In genomic region chrX:12088301-12089026, GRCm38 (mm10) we compare ENCODE assay signal across 8 mouse cellular contexts.
A peak's percentile ranks its signal among the peaks of the same experiment; 100 is the strongest.
DNase-seq lines count a peak whose midpoint lies in the region; ATAC-seq and TF ChIP-seq lines count a peak whose summit lies in the region.

No protein-coding gene starts in this region.

- peak overlapping the region; percentile 85 for H3K4me2 ChIP-seq in midbrain, postnatal 0 days (ENCODE audit: low read depth, low read length, poor library complexity, severe bottlenecking)

- no peak for DNase-seq in frontal cortex, postnatal 36 days (ENCODE audit: low spot score in 2 of 2)
- DNase-seq in embryo, embryonic 9.5 days (ENCODE audit: extremely low spot score): peak; percentile 69
- peak; percentile 85 to 89 for DNase-seq in heart, adult 2 months
- DNase-seq in kidney, adult 11 months: peak; percentile 87
- peak; percentile 67 for DNase-seq in liver, adult 2 months (ENCODE audit: extremely low read depth, low read depth, low spot score)
- DNase-seq in midbrain, postnatal 0 days (ENCODE audit: low spot score): peak; percentile 61
- peak; percentile 81 for DNase-seq in splenic B cell, adult 2 months (ENCODE audit: low read depth, low spot score)

- no peaks in the 10 kb centered on the region for H3K79me2 ChIP-seq in heart, adult 2 months (replicated peaks; ENCODE audit: control insufficient read depth, insufficient read depth, low read length)
- no peaks in the 10 kb centered on the region for H3K79me2 ChIP-seq in liver, adult 2 months (ENCODE audit: control insufficient read depth, insufficient read depth, low read length)

- H3K27me3 ChIP-seq in heart, adult 2 months (ENCODE audit: control insufficient read depth, insufficient read depth, low read length): no peaks in the 10 kb centered on the region
- no peaks in the 10 kb centered on the region for H3K27me3 ChIP-seq in liver, adult 2 months (ENCODE audit: control insufficient read depth, insufficient read depth, low read length)
- peaks cover 10% of the 10 kb centered on the region; the same call in 1 of the 2 replicates for H3K27me3 ChIP-seq in midbrain, postnatal 0 days (ENCODE audit: insufficient read depth, low read length)
- H3K27me3 ChIP-seq in splenic B cell, adult 2 months (ENCODE audit: control insufficient read depth, insufficient read depth, low read length, poor library complexity, severe bottlenecking): no peaks in the 10 kb centered on the region

- peak overlapping the region; percentile 96 for H3K27ac ChIP-seq in heart, adult 2 months
- peak overlapping the region; percentile 98 for H3K27ac ChIP-seq in liver, adult 2 months (replicated peaks; ENCODE audit: insufficient read depth, low read depth, low read length)
- H3K27ac ChIP-seq in midbrain, postnatal 0 days (ENCODE audit: low read depth, low read length): peak overlapping the region; percentile 81

- peak; percentile 44; the same call in 1 of the 2 replicates for TF ChIP-seq POLR2A in heart, adult 2 months (IDR thresholded peaks at IDR 0.05; ENCODE audit: insufficient read depth, low read depth, low read length)
- no peak for TF ChIP-seq POLR2A in liver, adult 2 months (IDR thresholded peaks at IDR 0.05; ENCODE audit: extremely low read depth, insufficient read depth, low read length)

- peak overlapping the region; percentile 84 for H3K9ac ChIP-seq in heart, adult 2 months (ENCODE audit: low read depth, low read length)
- H3K9ac ChIP-seq in liver, adult 2 months (ENCODE audit: low read depth, low read length): peak overlapping the region; percentile 84
- peak overlapping the region; percentile 67 for H3K9ac ChIP-seq in midbrain, postnatal 0 days (replicated peaks; ENCODE audit: low read length, poor library complexity, severe bottlenecking)

- peak overlapping the region; percentile 67 for H3K4me3 ChIP-seq in heart, adult 2 months
- H3K4me3 ChIP-seq in liver, adult 2 months (ENCODE audit: insufficient read depth, low read depth, low read length): peak overlapping the region; percentile 51
- H3K4me3 ChIP-seq in midbrain, postnatal 0 days (ENCODE audit: low read depth, low read length): peak overlapping the region; percentile 48

- no peak for TF ChIP-seq CTCF in heart, adult 2 months (IDR thresholded peaks at IDR 0.05)
- no peak for TF ChIP-seq CTCF in liver, adult 2 months (IDR thresholded peaks at IDR 0.05; ENCODE audit: low read depth, low read length)
- TF ChIP-seq CTCF in midbrain, postnatal 0 days (IDR thresholded peaks at IDR 0.05): no peak

- no peaks in the 10 kb centered on the region for H3K36me3 ChIP-seq in heart, adult 2 months (ENCODE audit: control insufficient read depth, insufficient read depth, low read length)
- no peaks in the 10 kb centered on the region for H3K36me3 ChIP-seq in liver, adult 2 months (ENCODE audit: control insufficient read depth, insufficient read depth, low read length)
- no peaks in the 10 kb centered on the region for H3K36me3 ChIP-seq in midbrain, postnatal 0 days (ENCODE audit: insufficient read depth, low read length)
- H3K36me3 ChIP-seq in splenic B cell, adult 2 months (ENCODE audit: control insufficient read depth, insufficient read depth, low read length, poor library complexity, severe bottlenecking): no peaks in the 10 kb centered on the region

- H3K9me3 ChIP-seq in midbrain, postnatal 0 days (ENCODE audit: low read length): no peaks in the 10 kb centered on the region

- peak; percentile 8; the same call in 1 of the 2 replicates for ATAC-seq in frontal cortex, adult (ENCODE audit: low TSS enrichment)
- peak; percentile 53 for ATAC-seq in midbrain, postnatal 0 days (ENCODE audit: low FRiP score)

- H3K4me1 ChIP-seq in heart, adult 2 months (ENCODE audit: control insufficient read depth, insufficient read depth, low read length): peaks cover 4% of the 10 kb centered on the region
- H3K4me1 ChIP-seq in liver, adult 2 months (ENCODE audit: control insufficient read depth, insufficient read depth, low read length): 0 out of 2 replicates have a peak, but pooled peaks cover 3% of the 10 kb centered on the region
- H3K4me1 ChIP-seq in midbrain, postnatal 0 days (ENCODE audit: insufficient read depth, low read length): no peaks in the 10 kb centered on the region

- intact Hi-C loops in heart, adult 2 months (cut with DNase I): loop anchor here (2.0 to 10.0 kb wide), 3 partner anchors 82 to 424 kb away; no protein-coding TSS in a partner anchor

- TF ChIP-seq EP300 in heart, adult 2 months (IDR thresholded peaks at IDR 0.05; ENCODE audit: insufficient read depth, low read depth, low read length): no peak

- WGBS in heart, adult 2 months: under 1% methylated on average over 40 of the region's 72 CpGs
- 1% methylated on average over 30 of the region's 72 CpGs for WGBS in liver, adult 2 months
- 2% methylated on average over 29 of the region's 72 CpGs for WGBS in midbrain, postnatal 0 days

Comparison
In these comparisons a context has a peak if more than half of its experiments do, and no peak if none do; other contexts are left out.
1. DNase-seq: peak in embryo, embryonic 9.5 days (single experiment), heart, adult 2 months (2 of 2), kidney, adult 11 months (single experiment), liver, adult 2 months (single experiment), midbrain, postnatal 0 days (single experiment) and splenic B cell, adult 2 months (single experiment); none in frontal cortex, postnatal 36 days (0 of 2).
2. Peak in every context shown above with its lines, with median percentiles within 50 percentile points of each other: H3K27ac ChIP-seq, H3K4me3 ChIP-seq and H3K9ac ChIP-seq.